Mouse (Mus musculus) liver, postnatal 0 days (tissue): ENCODE measurements around the gene Ssh3. TPM values are rescaled to one million over a fixed set of nuclear protein-coding genes. Genes with fewer than 3 reads are reported as not detected.

Source experiments
- ATAC-seq: fragments of 200-750 bp; cut with Nextera tagmentation; 2 replicates; pipeline ENCODE4 v1.8.0; 2017; ENCODE audit warnings: mild to moderate bottlenecking, moderate library complexity
- DNase-seq: peaks from one replicate; pipeline ENCODE4 v3.0.0-alpha.2; 2016
- H3K27ac ChIP-seq: fragments of 300-500 bp; sonication (generic); 2 replicates; pipeline ENCODE4 v1.5.1; 2014; ENCODE audit warnings: antibody characterized with exemption, moderate library complexity, mild to moderate bottlenecking, low read depth
- H3K27me3 ChIP-seq: fragments of 300-500 bp; sonication (generic); 2 replicates; pipeline ENCODE4 v1.6.1; 2014; ENCODE audit warnings: low read length, control low read depth, mixed read lengths; ENCODE audit not compliant: insufficient read depth
- H3K36me3 ChIP-seq: fragments of 300-500 bp; sonication (generic); replicated peaks from 2 replicates; pipeline ENCODE4 v1.6.1; 2014; ENCODE audit warnings: mild to moderate bottlenecking, control low read depth, low read length, moderate library complexity, mixed read lengths; ENCODE audit not compliant: insufficient read depth
- H3K4me1 ChIP-seq: fragments of 300-500 bp; sonication (generic); 2 replicates; pipeline ENCODE4 v1.6.1; 2014; ENCODE audit warnings: antibody characterized with exemption, mild to moderate bottlenecking, control low read depth; ENCODE audit not compliant: insufficient read depth
- H3K4me2 ChIP-seq: fragments of 300-500 bp; sonication (generic); 2 replicates; pipeline ENCODE4 v1.6.1; 2014; ENCODE audit warnings: low read depth, mild to moderate bottlenecking, low read length, moderate library complexity, mixed read lengths
- H3K4me3 ChIP-seq: fragments of 300-500 bp; sonication (generic); 2 replicates; pipeline ENCODE4 v1.5.1; 2014; ENCODE audit warnings: low read depth, low read length
- H3K9ac ChIP-seq: fragments of 300-500 bp; sonication (generic); replicated peaks from 2 replicates; pipeline ENCODE4 v1.6.1; 2014; ENCODE audit warnings: mild to moderate bottlenecking, moderate library complexity
- H3K9me3 ChIP-seq: fragments of 300-500 bp; sonication (generic); 2 replicates; pipeline ENCODE4 v1.6.1; 2016; ENCODE audit warnings: mild to moderate bottlenecking, control low read depth, low read length, mixed read lengths
- CTCF ChIP-seq: sonication (generic); IDR thresholded peaks from 2 replicates; pipeline ENCODE4 v1.5.1; 2016; ENCODE audit warnings: antibody characterized with exemption, low read depth
- EP300 ChIP-seq: IDR thresholded peaks from 2 replicates; pipeline ENCODE4 v1.6.1; 2016; ENCODE audit warnings: antibody characterized with exemption, low read depth, mild to moderate bottlenecking
- WGBS: fragments of 180-500 bp; shearing (Covaris S2); extraction: QIAGEN DNeasy Blood & Tissue Kit; methylation state at CpG from one replicate; pipeline ENCODE4 v1.1.7; 2014; ENCODE audit not compliant: insufficient replicate concordance; 5-methylcytosine and 5-hydroxymethylcytosine counted together
- polyA plus RNA-seq: library from polyadenylated mRNA; unstranded; fragments of >200 nt; fragmentation: Nextera tagmentation; extraction: Ambion mirVana; gene quantifications from 2 replicates; pipeline ENCODE4 v1.2.1, GENCODE M21; 2015

Ssh3 gene
- polyA plus RNA-seq, 1 experiment from 2014 or later: 3.3 TPM

DNA sequence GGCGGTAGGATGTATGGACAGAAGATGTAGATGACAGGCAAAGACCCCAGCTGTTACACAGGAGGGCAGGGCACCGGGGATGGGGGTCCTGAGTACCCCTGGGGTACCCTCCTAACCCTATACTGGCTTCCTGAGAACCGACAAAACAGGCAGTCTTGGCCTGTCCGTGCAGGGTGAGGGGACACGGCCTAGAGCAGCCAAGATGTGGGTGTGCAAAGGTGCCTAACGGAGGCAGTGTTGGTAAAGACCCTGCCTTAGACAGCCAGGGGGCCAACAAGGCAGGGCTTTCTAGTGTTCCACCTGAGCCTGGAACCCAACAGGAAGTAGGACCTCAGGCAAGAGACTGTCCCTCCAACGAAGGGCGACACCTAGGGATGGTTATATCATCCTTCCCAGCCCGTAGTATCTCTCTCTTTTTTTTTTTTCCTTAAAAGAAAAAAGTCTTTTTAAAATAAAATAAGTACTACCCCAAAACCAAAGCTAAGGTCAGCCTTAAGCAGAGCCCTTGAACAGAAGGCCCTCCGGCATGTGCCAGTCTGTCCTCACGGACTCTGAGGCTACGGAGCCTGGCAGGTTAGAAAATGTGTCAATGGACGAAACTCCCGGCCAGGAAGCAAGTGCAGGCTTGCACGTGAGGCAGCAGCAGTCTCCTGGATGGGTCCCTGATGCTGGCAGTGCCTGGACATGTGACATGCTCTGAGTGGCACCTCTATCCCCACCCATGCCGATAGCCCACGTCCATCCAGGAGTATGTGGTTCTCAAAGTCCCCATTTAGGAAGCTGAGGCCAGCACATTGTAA, 29.5 kb upstream of the Ssh3 start:
- Histone ChIP-seq H3K4me2 (peak overlapping the region; percentile 51), H3K27me3 (no peaks in the 10 kb centered on the region), H3K4me3 (no peak overlapping the region), H3K9ac (peak overlapping the region; percentile 30; the same call in 1 of the 2 replicates), H3K36me3 (peaks cover 14% of the 10 kb centered on the region; the same call in 1 of the 2 replicates), H3K27ac (peak overlapping the region; percentile 90), H3K4me1 (peaks cover 74% of the 10 kb centered on the region), H3K9me3 (no peaks in the 10 kb centered on the region)
- TF ChIP-seq EP300: no peak
- TF ChIP-seq CTCF: peak; percentile 17
- ATAC-seq: no peak
- DNase-seq: no peak
- WGBS: 68% methylated on average over 17 of the region's 17 CpGs

DNA sequence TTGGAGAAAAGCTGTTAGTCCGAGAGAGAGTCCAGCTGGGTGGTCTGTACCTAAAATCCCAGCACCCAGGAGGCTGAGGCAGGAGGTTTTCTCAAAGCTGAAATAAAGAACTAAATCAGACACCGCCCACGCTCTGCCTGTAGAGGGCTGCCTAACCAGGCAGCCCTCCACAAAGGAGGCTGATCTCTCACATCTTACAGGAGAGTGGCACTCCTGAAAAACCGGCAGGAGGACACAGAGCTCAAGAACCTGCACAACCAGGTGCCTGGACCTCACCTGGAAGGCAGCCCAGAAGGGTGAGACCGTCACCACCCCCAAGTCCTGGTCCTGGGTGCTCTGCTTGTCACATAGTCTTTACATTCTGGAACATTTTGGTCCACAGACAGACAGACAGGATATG, 28.9 kb upstream of the Ssh3 start:
- no peaks in the 10 kb centered on the region for H3K9me3 ChIP-seq
- DNase-seq (no peak), ATAC-seq (no peak)
- no peak overlapping the region for H3K9ac ChIP-seq
- TF ChIP-seq EP300 (no peak), CTCF (peak; percentile 27; the same call in 1 of the 2 replicates)
- H3K4me2 ChIP-seq: peak overlapping the region; percentile 51; the same call in 1 of the 2 replicates
- H3K4me1 ChIP-seq: peaks cover 69% of the 10 kb centered on the region
- no peak overlapping the region for H3K4me3 ChIP-seq
- no peaks in the 10 kb centered on the region for H3K27me3 ChIP-seq
- peaks cover 19% of the 10 kb centered on the region for H3K36me3 ChIP-seq
- WGBS: 70% methylated on average over 5 of the region's 5 CpGs
- peak overlapping the region; percentile 90 for H3K27ac ChIP-seq

DNA sequence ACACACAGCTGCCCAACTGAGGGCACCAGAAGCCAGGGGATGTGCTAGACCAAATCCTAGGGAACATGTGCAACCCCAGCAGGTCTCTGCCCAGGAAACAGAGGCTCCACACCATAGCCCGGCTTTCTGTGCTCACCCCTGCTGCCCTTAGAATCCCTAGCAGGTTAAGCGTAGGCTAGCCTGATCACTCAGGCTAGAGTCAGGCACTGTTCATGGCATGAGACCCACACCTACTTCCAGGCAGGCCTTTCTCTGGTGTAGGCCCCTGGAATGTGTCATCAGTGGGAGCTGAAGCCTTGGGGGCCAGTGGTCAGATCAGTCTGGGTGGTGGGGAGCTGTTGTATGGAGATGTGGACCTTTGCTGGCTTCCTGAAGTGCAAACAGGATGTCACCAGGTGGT, 27.6 kb upstream of the Ssh3 start:
- peaks cover 60% of the 10 kb centered on the region for H3K4me1 ChIP-seq

DNA sequence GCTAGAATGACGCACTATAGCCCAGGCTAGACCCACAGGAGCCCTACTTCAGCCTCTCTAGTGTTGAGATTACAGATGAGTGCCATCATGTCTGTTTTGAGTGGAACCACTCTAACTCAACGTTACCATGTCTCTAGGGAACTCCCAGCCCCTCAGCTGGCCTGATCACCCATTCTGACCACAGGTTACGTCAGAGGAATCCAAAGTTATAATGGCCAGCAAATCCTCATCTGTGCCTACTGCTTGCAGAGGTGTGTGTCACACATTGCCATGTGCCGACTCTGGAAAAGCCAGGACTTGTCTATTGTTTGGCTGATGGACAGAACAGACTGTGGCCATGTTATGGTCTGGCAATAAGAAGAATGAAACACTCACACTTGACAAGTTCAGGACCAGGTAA, 26.4 kb upstream of the Ssh3 start:
- 73% methylated on average over 4 of the region's 4 CpGs for WGBS
- DNase-seq: no peak
- Histone ChIP-seq H3K9me3 (no peaks in the 10 kb centered on the region), H3K27ac (peak overlapping the region; percentile 90), H3K4me2 (0 out of 2 replicates have a peak overlapping the region, but pooled peaks have one; percentile 9), H3K36me3 (peaks cover 43% of the 10 kb centered on the region), H3K4me1 (peaks cover 49% of the 10 kb centered on the region), H3K27me3 (no peaks in the 10 kb centered on the region), H3K4me3 (no peak overlapping the region), H3K9ac (no peak overlapping the region)
- ATAC-seq: no peak
- no peak for TF ChIP-seq CTCF
- no peak for TF ChIP-seq EP300

More for the DNA sequence above, 27.6 kb upstream of the Ssh3 start:
- Histone ChIP-seq H3K27me3 (no peaks in the 10 kb centered on the region), H3K4me3 (no peak overlapping the region), H3K27ac (peak overlapping the region; percentile 90), H3K36me3 (peaks cover 31% of the 10 kb centered on the region), H3K4me2 (peak overlapping the region; percentile 51; the same call in 1 of the 2 replicates), H3K9ac (peak overlapping the region; percentile 38), H3K9me3 (no peaks in the 10 kb centered on the region)
- TF ChIP-seq CTCF: no peak
- ATAC-seq (no peak), DNase-seq (no peak)
- WGBS: 66% methylated on average over 2 of the region's 2 CpGs

DNA sequence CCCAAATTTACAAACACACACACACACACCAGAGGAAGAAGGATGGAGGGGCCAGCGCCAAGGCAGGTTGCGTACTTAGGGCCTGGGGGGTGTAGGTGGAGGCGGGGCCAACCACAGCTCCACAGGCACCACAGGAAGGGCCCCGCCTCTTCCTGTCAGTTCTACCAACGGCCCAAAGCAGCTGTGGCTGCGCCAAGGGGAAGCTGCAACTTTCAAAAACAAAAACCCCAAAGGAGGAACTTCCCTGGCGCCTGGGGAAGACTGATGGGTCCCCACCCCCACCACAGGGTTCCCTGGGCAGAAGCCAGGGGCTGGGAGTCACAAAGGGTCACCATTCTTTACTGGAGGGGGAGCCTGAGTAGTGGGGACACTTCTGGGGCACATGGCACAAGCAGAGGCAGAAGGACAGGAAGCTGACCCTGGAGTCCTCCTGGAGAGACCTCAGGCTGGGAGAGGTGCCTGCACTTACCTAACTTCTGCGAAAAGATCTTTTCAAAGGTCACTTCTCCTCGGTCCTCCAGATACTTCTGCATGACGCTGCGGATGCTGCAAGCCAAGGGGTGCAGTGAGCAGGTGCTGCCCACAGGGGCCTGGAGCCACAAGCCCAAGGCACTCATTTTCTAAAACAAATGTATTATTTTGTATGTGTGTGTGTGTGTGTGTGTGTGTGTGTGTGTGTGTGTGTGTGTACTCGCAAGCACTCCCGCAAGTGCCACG, 25.6 kb upstream of the Ssh3 start:
- ATAC-seq: peak; percentile 78
- H3K27me3 ChIP-seq: no peaks in the 10 kb centered on the region

DNA sequence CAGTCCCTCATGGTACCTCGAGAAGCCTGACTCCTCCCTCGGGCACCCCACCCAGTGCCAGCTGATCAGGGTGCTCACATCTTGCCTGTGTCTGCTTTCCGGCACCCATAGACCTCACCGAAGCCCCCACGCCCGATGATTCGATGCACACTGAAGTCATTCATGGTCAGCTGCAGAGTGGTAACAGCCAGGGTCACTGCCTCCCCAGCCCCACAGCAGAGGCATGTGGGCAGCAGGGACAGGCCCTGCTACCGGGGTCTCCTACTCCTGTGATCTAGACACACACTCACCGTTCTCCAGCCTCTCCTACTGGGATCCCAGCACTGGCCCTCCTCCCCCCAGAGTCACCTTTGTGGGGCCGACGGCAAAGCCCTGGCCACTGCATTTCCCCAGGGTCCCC, 22.2 kb upstream of the Ssh3 start:
- H3K36me3 ChIP-seq: peaks cover 74% of the 10 kb centered on the region
- H3K4me1 ChIP-seq: peaks cover 15% of the 10 kb centered on the region
- H3K27me3 ChIP-seq: no peaks in the 10 kb centered on the region
- H3K9ac ChIP-seq: no peak overlapping the region
- H3K27ac ChIP-seq: no peak overlapping the region
- DNase-seq (no peak), ATAC-seq (no peak)
- WGBS: 86% methylated on average over 11 of the region's 11 CpGs
- TF ChIP-seq EP300: no peak
- no peak for TF ChIP-seq CTCF
- no peak overlapping the region for H3K4me2 ChIP-seq
- no peak overlapping the region for H3K4me3 ChIP-seq
- no peaks in the 10 kb centered on the region for H3K9me3 ChIP-seq

More for the DNA sequence above, 25.6 kb upstream of the Ssh3 start:
- WGBS: 37% methylated on average over 14 of the region's 14 CpGs
- H3K9me3 ChIP-seq: no peaks in the 10 kb centered on the region
- DNase-seq: peak; percentile 79
- TF ChIP-seq EP300 (peak; percentile 78), CTCF (peak; percentile 24; the same call in 1 of the 2 replicates)
- peak overlapping the region; percentile 90 for H3K27ac ChIP-seq
- peaks cover 52% of the 10 kb centered on the region for H3K36me3 ChIP-seq
- no peak overlapping the region; the same call in 1 of the 2 replicates for H3K9ac ChIP-seq
- peak overlapping the region; percentile 58 for H3K4me2 ChIP-seq
- H3K4me3 ChIP-seq: no peak overlapping the region
- peaks cover 45% of the 10 kb centered on the region for H3K4me1 ChIP-seq
